Mouse (Mus musculus): Measurements from ENCODE around the gene Pgam2.

DNA sequence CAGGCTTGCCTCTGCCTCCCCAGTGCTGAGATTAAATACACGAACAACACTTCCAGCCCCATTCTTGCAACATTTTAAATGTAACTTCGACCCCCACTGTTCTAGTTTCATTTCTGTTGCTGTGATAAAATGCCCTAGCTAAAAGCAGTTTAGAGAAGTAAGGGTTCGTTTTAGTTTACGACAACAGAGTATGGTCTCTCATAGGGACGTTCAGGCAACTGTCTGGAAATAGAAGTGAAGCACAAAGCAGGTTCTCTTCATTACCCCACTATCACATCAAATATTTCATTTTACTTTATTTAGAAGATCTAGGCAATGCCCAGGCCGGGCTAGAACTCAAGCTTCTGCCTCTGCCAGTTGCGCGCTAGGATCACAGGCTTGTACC is 15.9 kb downstream of the Pgam2 start:
- TF ChIP-seq EP300 (optimal IDR thresholded peaks at IDR 0.05) = no peak
- TF ChIP-seq CTCF (IDR thresholded peaks at IDR 0.05; ENCODE audit: low read depth) = no peak
